Mouse (Mus musculus) layer of hippocampus, adult 9-11 months (tissue): ENCODE measurements around the gene Slc35b2.
A peak's percentile ranks its signal among the peaks of the same experiment; 100 is the strongest.

Experiments
- DNase-seq: peaks from one replicate; pipeline ENCODE4 v3.0.0; 2022

Gene Slc35b2

GRCm38 (mm10) chr17:45545278-45545961, 18.3 kb upstream of the Slc35b2 start:
- no peak for DNase-seq

- no peak for DNase-seq
Measured at GRCm38 (mm10) chr17:45546941-45547340, 16.7 kb upstream of the Slc35b2 start.

- DNase-seq = no peak
Measured at GRCm38 (mm10) chr17:45547461-45548190, 16.0 kb upstream of the Slc35b2 start.

- DNase-seq = no peak
Measured at GRCm38 (mm10) chr17:45548541-45549512, 14.8 kb upstream of the Slc35b2 start.

GRCm38 (mm10) chr17:45549617-45550181, 14.0 kb upstream of the Slc35b2 start, which contains the start of gene Tmem151b:
Gene Tmem151b (minus strand): TSS chr17:45549677.
- DNase-seq = no peak

- DNase-seq = no peak
Measured at GRCm38 (mm10) chr17:45550253-45550652, 13.4 kb upstream of the Slc35b2 start.

GRCm38 (mm10) chr17:45551249-45551796, 12.4 kb upstream of the Slc35b2 start:
- DNase-seq = no peak

- no peak for DNase-seq
Measured at GRCm38 (mm10) chr17:45551816-45552451, 11.7 kb upstream of the Slc35b2 start.

GRCm38 (mm10) chr17:45553065-45553464, 10.6 kb upstream of the Slc35b2 start:
- DNase-seq = no peak

- DNase-seq = no peak
Measured at GRCm38 (mm10) chr17:45554420-45554819, 9.3 kb upstream of the Slc35b2 start.

- peak; percentile 92 for DNase-seq
Measured at GRCm38 (mm10) chr17:45555452-45556106, 8.1 kb upstream of the Slc35b2 start, which contains the start of gene Nfkbie. Gene Nfkbie (plus strand): TSS chr17:45555703.

- no peak for DNase-seq
Measured at GRCm38 (mm10) chr17:45556107-45556489, 7.6 kb upstream of the Slc35b2 start.

- no peak for DNase-seq
Measured at GRCm38 (mm10) chr17:45556514-45557245, 7.0 kb upstream of the Slc35b2 start.

- no peak for DNase-seq
Measured at GRCm38 (mm10) chr17:45557246-45557824, 6.3 kb upstream of the Slc35b2 start.

GRCm38 (mm10) chr17:45557998-45558862, 5.4 kb upstream of the Slc35b2 start:
- no peak for DNase-seq

- DNase-seq = no peak
Measured at GRCm38 (mm10) chr17:45559732-45560525, 3.7 kb upstream of the Slc35b2 start.

GRCm38 (mm10) chr17:45563216-45563615, 458 bp upstream of the Slc35b2 start:
- DNase-seq = no peak

- no peak for DNase-seq
Measured at GRCm38 (mm10) chr17:45564531-45565084, 934 bp downstream of the Slc35b2 start.
